Mouse (Mus musculus): ENCODE results near the gene Pld3. TPM values are rescaled to one million over a fixed set of nuclear protein-coding genes. Genes with fewer than 3 reads are reported as not detected.
A peak's percentile ranks its signal among the peaks of the same experiment; 100 is the strongest.

The Pld3 gene
- polyA plus RNA-seq, 1 experiment from 2014 or later: 111 TPM

GRCm38 (mm10) chr7:27544675-27545370 is 8.2 kb downstream of the Pld3 start:
- Histone ChIP-seq H3K4me2 (ENCODE audit: low read depth, low read length) (no peak overlapping the region), H3K4me3 (ENCODE audit: low read depth, low read length) (no peak overlapping the region), H3K9me3 (ENCODE audit: control insufficient read depth, low read length) (no peaks in the 10 kb centered on the region), H3K4me1 (ENCODE audit: control insufficient read depth, insufficient read depth, low read length) (peaks cover 9% of the 10 kb centered on the region), H3K9ac (ENCODE audit: low read depth, low read length) (no peak overlapping the region), H3K36me3 (ENCODE audit: control insufficient read depth, insufficient read depth, low read length) (0 out of 2 replicates have a peak, but pooled peaks cover 4% of the 10 kb centered on the region), H3K27ac (replicated peaks; ENCODE audit: low read depth, low read length) (no peak overlapping the region), H3K27me3 (replicated peaks; ENCODE audit: control insufficient read depth, insufficient read depth, low read length) (no peaks in the 10 kb centered on the region)
- DNase-seq (ENCODE audit: low spot score): no peak
- WGBS: 86% methylated on average over 12 of the region's 12 CpGs
- ATAC-seq (ENCODE audit: low read depth): no peak

- peaks cover 9% of the 10 kb centered on the region for H3K4me1 ChIP-seq (ENCODE audit: control insufficient read depth, insufficient read depth, low read length)
- H3K27me3 ChIP-seq (replicated peaks; ENCODE audit: control insufficient read depth, insufficient read depth, low read length): no peaks in the 10 kb centered on the region
- ATAC-seq (ENCODE audit: low read depth) (no peak), DNase-seq (ENCODE audit: low spot score) (no peak)
- peaks cover 13% of the 10 kb centered on the region; the same call in 1 of the 2 replicates for H3K36me3 ChIP-seq (ENCODE audit: control insufficient read depth, insufficient read depth, low read length)
- no peaks in the 10 kb centered on the region for H3K9me3 ChIP-seq (ENCODE audit: control insufficient read depth, low read length)
- H3K9ac ChIP-seq (ENCODE audit: low read depth, low read length): no peak overlapping the region; the same call in 1 of the 2 replicates
- 81% methylated on average over 4 of the region's 4 CpGs for WGBS
- H3K4me3 ChIP-seq (ENCODE audit: low read depth, low read length): no peak overlapping the region
- H3K4me2 ChIP-seq (ENCODE audit: low read depth, low read length): no peak overlapping the region
- no peak overlapping the region for H3K27ac ChIP-seq (replicated peaks; ENCODE audit: low read depth, low read length)
Measured at GRCm38 (mm10) chr7:27543851-27544250, 9.2 kb downstream of the Pld3 start.

GRCm38 (mm10) chr7:27543065-27543464 is 10.0 kb downstream of the Pld3 start:
- Histone ChIP-seq H3K4me2 (ENCODE audit: low read depth, low read length) (peak overlapping the region; percentile 92), H3K4me1 (ENCODE audit: control insufficient read depth, insufficient read depth, low read length) (peaks cover 9% of the 10 kb centered on the region), H3K27me3 (replicated peaks; ENCODE audit: control insufficient read depth, insufficient read depth, low read length) (no peaks in the 10 kb centered on the region), H3K9ac (ENCODE audit: low read depth, low read length) (peak overlapping the region; percentile 69), H3K36me3 (ENCODE audit: control insufficient read depth, insufficient read depth, low read length) (peaks cover 21% of the 10 kb centered on the region; the same call in 1 of the 2 replicates), H3K4me3 (ENCODE audit: low read depth, low read length) (peak overlapping the region; percentile 46), H3K9me3 (ENCODE audit: control insufficient read depth, low read length) (no peaks in the 10 kb centered on the region), H3K27ac (replicated peaks; ENCODE audit: low read depth, low read length) (no peak overlapping the region; the same call in 1 of the 2 replicates)
- ATAC-seq (ENCODE audit: low read depth) (peak; percentile 19), DNase-seq (ENCODE audit: low spot score) (no peak)
- WGBS: 53% methylated on average over 6 of the region's 6 CpGs

GRCm38 (mm10) chr7:27542392-27543033 is 10.5 kb downstream of the Pld3 start:
- Histone ChIP-seq H3K4me3 (ENCODE audit: low read depth, low read length) (peak overlapping the region; percentile 46), H3K4me2 (ENCODE audit: low read depth, low read length) (peak overlapping the region; percentile 92), H3K36me3 (ENCODE audit: control insufficient read depth, insufficient read depth, low read length) (peaks cover 24% of the 10 kb centered on the region), H3K27me3 (replicated peaks; ENCODE audit: control insufficient read depth, insufficient read depth, low read length) (no peaks in the 10 kb centered on the region), H3K4me1 (ENCODE audit: control insufficient read depth, insufficient read depth, low read length) (peaks cover 9% of the 10 kb centered on the region), H3K27ac (replicated peaks; ENCODE audit: low read depth, low read length) (no peak overlapping the region; the same call in 1 of the 2 replicates), H3K9me3 (ENCODE audit: control insufficient read depth, low read length) (no peaks in the 10 kb centered on the region), H3K9ac (ENCODE audit: low read depth, low read length) (peak overlapping the region; percentile 69)
- peak; percentile 96 for ATAC-seq (ENCODE audit: low read depth)
- DNase-seq (ENCODE audit: low spot score): peak; percentile 92
- WGBS: 1% methylated on average over 30 of the region's 30 CpGs

- no peak overlapping the region for H3K27ac ChIP-seq (replicated peaks; ENCODE audit: low read depth, low read length)
- DNase-seq (ENCODE audit: low spot score) (no peak), ATAC-seq (ENCODE audit: low read depth) (no peak)
- 66% methylated on average over 5 of the region's 5 CpGs for whole genome bisulfite sequencing
- H3K36me3 ChIP-seq (ENCODE audit: control insufficient read depth, insufficient read depth, low read length): peaks cover 30% of the 10 kb centered on the region
- H3K4me1 ChIP-seq (ENCODE audit: control insufficient read depth, insufficient read depth, low read length): peaks cover 9% of the 10 kb centered on the region
- H3K27me3 ChIP-seq (replicated peaks; ENCODE audit: control insufficient read depth, insufficient read depth, low read length): no peaks in the 10 kb centered on the region
- peak overlapping the region; percentile 69 for H3K9ac ChIP-seq (ENCODE audit: low read depth, low read length)
- H3K4me3 ChIP-seq (ENCODE audit: low read depth, low read length): peak overlapping the region; percentile 46
- H3K9me3 ChIP-seq (ENCODE audit: control insufficient read depth, low read length): no peaks in the 10 kb centered on the region
- peak overlapping the region; percentile 92 for H3K4me2 ChIP-seq (ENCODE audit: low read depth, low read length)
Measured at GRCm38 (mm10) chr7:27541922-27542321, 11.1 kb downstream of the Pld3 start.

- peaks cover 9% of the 10 kb centered on the region for H3K4me1 ChIP-seq (ENCODE audit: control insufficient read depth, insufficient read depth, low read length)
- no peaks in the 10 kb centered on the region for H3K27me3 ChIP-seq (replicated peaks; ENCODE audit: control insufficient read depth, insufficient read depth, low read length)
- WGBS: 88% methylated on average over 16 of the region's 16 CpGs
- peaks cover 35% of the 10 kb centered on the region for H3K36me3 ChIP-seq (ENCODE audit: control insufficient read depth, insufficient read depth, low read length)
- peak overlapping the region; percentile 69; the same call in 1 of the 2 replicates for H3K9ac ChIP-seq (ENCODE audit: low read depth, low read length)
- 0 out of 2 replicates have a peak overlapping the region, but pooled peaks have one; percentile 92 for H3K4me2 ChIP-seq (ENCODE audit: low read depth, low read length)
- H3K4me3 ChIP-seq (ENCODE audit: low read depth, low read length): no peak overlapping the region
- no peak for ATAC-seq (ENCODE audit: low read depth)
- no peaks in the 10 kb centered on the region for H3K9me3 ChIP-seq (ENCODE audit: control insufficient read depth, low read length)
- no peak for DNase-seq (ENCODE audit: low spot score)
- H3K27ac ChIP-seq (replicated peaks; ENCODE audit: low read depth, low read length): no peak overlapping the region
Measured at GRCm38 (mm10) chr7:27541431-27541830, 11.6 kb downstream of the Pld3 start.

- DNase-seq (ENCODE audit: low spot score) (no peak), ATAC-seq (ENCODE audit: low read depth) (no peak)
- Histone ChIP-seq H3K9ac (ENCODE audit: low read depth, low read length) (no peak overlapping the region), H3K4me3 (ENCODE audit: low read depth, low read length) (no peak overlapping the region), H3K27me3 (replicated peaks; ENCODE audit: control insufficient read depth, insufficient read depth, low read length) (no peaks in the 10 kb centered on the region), H3K4me2 (ENCODE audit: low read depth, low read length) (no peak overlapping the region), H3K9me3 (ENCODE audit: control insufficient read depth, low read length) (no peaks in the 10 kb centered on the region), H3K36me3 (ENCODE audit: control insufficient read depth, insufficient read depth, low read length) (peaks cover 40% of the 10 kb centered on the region), H3K27ac (replicated peaks; ENCODE audit: low read depth, low read length) (no peak overlapping the region), H3K4me1 (ENCODE audit: control insufficient read depth, insufficient read depth, low read length) (peaks cover 9% of the 10 kb centered on the region)
- 92% methylated on average over 6 of the region's 6 CpGs for WGBS
Measured at GRCm38 (mm10) chr7:27540935-27541334, 12.1 kb downstream of the Pld3 start.

GRCm38 (mm10) chr7:27540521-27540920 is 12.5 kb downstream of the Pld3 start:
- Histone ChIP-seq H3K9me3 (ENCODE audit: control insufficient read depth, low read length) (no peaks in the 10 kb centered on the region), H3K27me3 (replicated peaks; ENCODE audit: control insufficient read depth, insufficient read depth, low read length) (no peaks in the 10 kb centered on the region), H3K36me3 (ENCODE audit: control insufficient read depth, insufficient read depth, low read length) (peaks cover 44% of the 10 kb centered on the region), H3K4me1 (ENCODE audit: control insufficient read depth, insufficient read depth, low read length) (peaks cover 9% of the 10 kb centered on the region), H3K4me2 (ENCODE audit: low read depth, low read length) (no peak overlapping the region), H3K27ac (replicated peaks; ENCODE audit: low read depth, low read length) (no peak overlapping the region), H3K9ac (ENCODE audit: low read depth, low read length) (no peak overlapping the region), H3K4me3 (ENCODE audit: low read depth, low read length) (no peak overlapping the region)
- 79% methylated on average over 2 of the region's 2 CpGs for WGBS
- DNase-seq (ENCODE audit: low spot score): no peak
- no peak for ATAC-seq (ENCODE audit: low read depth)

All from embryonic facial prominence, embryonic 14.5 days (tissue).